Mouse (Mus musculus) stomach, embryonic 14.5 days (tissue): ENCODE data around the gene Ly9. TPM values are rescaled to one million over a fixed set of nuclear protein-coding genes. Genes with fewer than 3 reads are reported as not detected.

Experiments
- ATAC-seq: fragments of 200-750 bp; cut with Nextera tagmentation; 2 replicates; pipeline ENCODE4 v1.8.0; 2017; ENCODE audit warnings: low read depth, moderate TSS enrichment; ENCODE audit not compliant: insufficient number of reproducible peaks, insufficient read depth, low FRiP score
- H3K27ac ChIP-seq: fragments of 300-500 bp; sonication (generic); 2 replicates; pipeline ENCODE4 v1.5.1; 2014; ENCODE audit warnings: mild to moderate bottlenecking, low read length, moderate library complexity, mixed read lengths
- H3K27me3 ChIP-seq: fragments of 300-500 bp; sonication (generic); 2 replicates; pipeline ENCODE4 v1.6.1; 2014; ENCODE audit warnings: low read length, control low read depth, mixed read lengths; ENCODE audit not compliant: control insufficient read depth, insufficient read depth
- H3K36me3 ChIP-seq: fragments of 300-500 bp; sonication (generic); 2 replicates; pipeline ENCODE4 v1.6.1; 2014; ENCODE audit warnings: mild to moderate bottlenecking, control low read depth, low read length, moderate library complexity, mixed read lengths; ENCODE audit not compliant: control insufficient read depth, insufficient read depth
- H3K4me1 ChIP-seq: fragments of 300-500 bp; sonication (generic); 2 replicates; pipeline ENCODE4 v1.6.1; 2014; ENCODE audit warnings: low read length, control low read depth, mixed read lengths; ENCODE audit not compliant: control insufficient read depth, insufficient read depth
- H3K4me2 ChIP-seq: fragments of 300-500 bp; sonication (generic); replicated peaks from 2 replicates; pipeline ENCODE4 v1.6.1; 2014; ENCODE audit warnings: low read depth, low read length, control low read depth
- H3K4me3 ChIP-seq: fragments of 300-500 bp; sonication (generic); 2 replicates; pipeline ENCODE4 v1.5.1; 2014; ENCODE audit warnings: low read depth, low read length, control low read depth
- H3K9ac ChIP-seq: fragments of 300-500 bp; sonication (generic); replicated peaks from 2 replicates; pipeline ENCODE4 v1.6.1; 2014; ENCODE audit warnings: low read depth, mild to moderate bottlenecking, control low read depth, low read length, moderate library complexity, mixed read lengths
- H3K9me3 ChIP-seq: fragments of 300-500 bp; sonication (generic); 2 replicates; pipeline ENCODE4 v1.6.1; 2016; ENCODE audit warnings: low read depth, low read length, control low read depth; ENCODE audit not compliant: control insufficient read depth
- WGBS: fragments of 180-500 bp; shearing (Covaris S2); extraction: QIAGEN DNeasy Blood & Tissue Kit; methylation state at CpG from one replicate; pipeline ENCODE4 v1.1.7; 2014; 5-methylcytosine and 5-hydroxymethylcytosine counted together
- polyA plus RNA-seq: library from polyadenylated mRNA; unstranded; fragments of >200 nt; fragmentation: Nextera tagmentation; extraction: Ambion mirVana; gene quantifications from 2 replicates; pipeline ENCODE4 v1.2.1, GENCODE M21; 2014

Ly9 gene
- polyA plus RNA-seq, 1 experiment from 2014 or later: not detected

DNA sequence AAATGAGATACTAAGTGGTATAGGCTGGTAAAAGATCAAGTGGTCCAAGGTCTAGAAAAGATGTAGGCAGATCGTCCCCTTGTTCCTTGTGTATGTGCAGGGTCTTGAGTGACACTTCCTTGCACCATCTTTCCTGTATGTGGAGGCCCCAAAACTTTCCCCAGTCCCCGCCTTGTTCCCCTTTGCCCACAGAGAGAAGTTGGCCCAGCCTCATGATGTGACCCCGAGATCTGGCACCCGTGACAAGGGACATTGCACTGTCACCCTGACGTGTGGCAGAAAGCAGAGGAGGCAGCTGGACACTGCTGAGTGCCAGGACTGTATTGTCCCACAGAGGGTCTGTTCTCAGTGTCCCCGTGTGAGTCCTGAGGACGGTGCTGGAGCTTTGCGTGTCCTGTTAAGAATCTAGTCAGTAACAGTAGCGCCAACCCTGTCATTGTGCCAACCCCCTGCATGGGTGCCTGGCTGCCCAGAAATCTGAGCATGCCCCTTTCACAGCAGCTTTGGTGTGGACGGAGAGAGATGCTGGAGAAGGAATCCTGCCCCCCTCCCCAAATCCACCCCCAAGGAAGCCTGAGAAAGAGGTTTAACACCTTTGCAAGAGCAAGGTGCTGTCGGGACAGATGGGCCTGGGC lies 9.8 kb upstream of the Ly9 start:
- H3K36me3 ChIP-seq: no peaks in the 10 kb centered on the region
- no peaks in the 10 kb centered on the region for H3K9me3 ChIP-seq
- H3K27me3 ChIP-seq: no peaks in the 10 kb centered on the region
- H3K27ac ChIP-seq: no peak overlapping the region
- no peak overlapping the region for H3K9ac ChIP-seq
- 77% methylated on average over 11 of the region's 11 CpGs for WGBS
- ATAC-seq: no peak
- no peak overlapping the region for H3K4me3 ChIP-seq
- no peaks in the 10 kb centered on the region for H3K4me1 ChIP-seq
- H3K4me2 ChIP-seq: no peak overlapping the region

DNA sequence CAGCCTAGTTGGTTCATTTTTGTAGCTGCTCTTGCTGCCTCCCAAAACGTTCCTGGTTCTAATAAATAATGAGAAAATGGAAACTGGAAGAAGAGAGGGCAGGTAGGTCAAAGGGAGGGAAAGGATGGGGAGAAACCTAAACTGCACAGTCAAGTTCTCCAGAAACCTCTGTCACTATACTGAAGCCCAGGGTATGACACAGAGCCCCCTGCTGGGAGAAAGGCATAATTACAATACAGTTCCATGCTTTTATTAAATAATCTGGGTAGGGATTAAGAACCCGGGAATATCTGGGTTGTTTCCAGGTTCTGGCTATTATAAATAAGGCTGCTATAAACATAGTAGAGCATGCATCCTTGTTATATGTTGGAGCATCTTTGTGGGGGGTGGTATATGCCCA lies 6.8 kb upstream of the Ly9 start:
- no peaks in the 10 kb centered on the region for H3K36me3 ChIP-seq
- H3K4me1 ChIP-seq: no peaks in the 10 kb centered on the region
- no peaks in the 10 kb centered on the region for H3K27me3 ChIP-seq
- H3K4me2 ChIP-seq: no peak overlapping the region
- no peak overlapping the region for H3K27ac ChIP-seq
- ATAC-seq: no peak
- H3K9ac ChIP-seq: no peak overlapping the region
- 35% methylated on average over 2 of the region's 2 CpGs for WGBS
- H3K4me3 ChIP-seq: no peak overlapping the region
- no peaks in the 10 kb centered on the region for H3K9me3 ChIP-seq

GRCm38 (mm10) chr1:171610781-171611180 lies 3.6 kb upstream of the Ly9 start:
- H3K27me3 ChIP-seq: no peaks in the 10 kb centered on the region
- ATAC-seq: no peak
- 22% methylated on average over 1 of the region's 1 CpGs for WGBS

DNA sequence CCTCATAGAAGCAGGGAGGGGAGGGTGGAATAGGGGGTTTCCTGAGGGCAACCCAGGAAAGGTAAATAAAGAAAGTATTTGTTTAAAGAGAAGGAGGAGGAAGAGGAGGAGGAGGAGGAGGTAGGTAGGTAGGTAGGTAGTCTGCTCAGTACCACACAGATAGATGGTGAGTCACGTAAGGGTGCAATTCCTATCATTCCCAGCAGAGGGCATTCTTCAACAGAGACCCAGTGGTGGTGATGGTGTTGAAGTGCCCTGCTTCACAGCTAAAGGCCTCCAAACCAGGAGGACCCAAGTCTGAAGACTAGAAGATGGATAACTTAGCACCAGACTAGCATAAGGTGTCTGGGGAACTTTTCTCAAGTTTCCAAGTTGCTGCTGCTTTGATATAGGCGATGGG lies 2.8 kb upstream of the Ly9 start:
- Histone ChIP-seq H3K4me2 (no peak overlapping the region), H3K27me3 (no peaks in the 10 kb centered on the region), H3K9me3 (no peaks in the 10 kb centered on the region), H3K27ac (no peak overlapping the region), H3K36me3 (no peaks in the 10 kb centered on the region), H3K4me3 (no peak overlapping the region), H3K9ac (no peak overlapping the region), H3K4me1 (no peaks in the 10 kb centered on the region)
- WGBS: 78% methylated on average over 2 of the region's 2 CpGs
- no peak for ATAC-seq

More at GRCm38 (mm10) chr1:171610781-171611180, 3.6 kb upstream of the Ly9 start:
- Histone ChIP-seq H3K9me3 (no peaks in the 10 kb centered on the region), H3K9ac (no peak overlapping the region), H3K27ac (no peak overlapping the region), H3K4me2 (no peak overlapping the region), H3K36me3 (no peaks in the 10 kb centered on the region), H3K4me1 (no peaks in the 10 kb centered on the region), H3K4me3 (no peak overlapping the region)

DNA sequence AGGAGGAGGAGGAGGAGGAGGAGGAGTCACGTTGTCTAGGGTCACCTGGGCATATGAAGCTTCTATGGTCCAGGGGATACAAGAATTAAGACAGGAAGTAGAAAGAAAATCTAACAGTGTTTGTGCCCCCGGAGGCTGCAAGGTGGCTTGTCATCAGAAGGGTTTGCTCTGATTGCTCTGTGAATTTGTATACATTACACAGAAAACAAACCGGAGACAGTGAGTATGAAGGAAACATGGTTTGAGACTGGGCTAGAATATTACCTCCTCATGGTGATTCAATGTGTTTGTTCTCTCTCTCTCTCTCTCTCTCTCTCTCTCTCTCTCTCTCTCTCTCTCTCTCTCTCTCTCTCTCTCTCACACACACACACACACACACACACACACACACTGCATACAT lies 554 bp downstream of the Ly9 start:
- no peak overlapping the region for H3K4me3 ChIP-seq
- no peak overlapping the region for H3K27ac ChIP-seq
- 71% methylated on average over 3 of the region's 3 CpGs for WGBS
- no peaks in the 10 kb centered on the region for H3K9me3 ChIP-seq
- no peaks in the 10 kb centered on the region for H3K36me3 ChIP-seq
- no peaks in the 10 kb centered on the region for H3K4me1 ChIP-seq
- H3K9ac ChIP-seq: no peak overlapping the region
- no peak overlapping the region for H3K4me2 ChIP-seq
- no peaks in the 10 kb centered on the region for H3K27me3 ChIP-seq
- no peak for ATAC-seq

DNA sequence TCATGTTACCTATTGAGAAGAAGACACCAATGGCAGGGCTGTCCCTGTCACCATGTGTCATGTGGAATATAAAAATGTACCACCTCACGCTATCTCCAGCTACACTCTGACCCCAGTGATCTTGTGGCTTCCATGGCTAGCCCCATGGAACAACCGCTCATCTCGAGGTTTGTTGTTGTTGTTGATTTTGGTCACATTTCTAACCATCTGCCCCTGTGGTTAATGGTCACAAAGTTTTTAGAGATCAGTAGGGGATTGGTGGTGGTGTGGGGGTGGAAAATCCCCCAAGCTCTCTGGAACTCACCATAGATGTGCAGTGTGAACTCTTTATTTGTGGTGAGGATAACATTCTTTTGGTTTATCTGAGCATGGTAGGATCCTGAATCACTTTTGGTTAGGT lies 2.5 kb downstream of the Ly9 start:
- Histone ChIP-seq H3K27ac (no peak overlapping the region), H3K36me3 (no peaks in the 10 kb centered on the region), H3K4me3 (no peak overlapping the region), H3K9me3 (no peaks in the 10 kb centered on the region), H3K4me2 (no peak overlapping the region), H3K9ac (no peak overlapping the region), H3K27me3 (no peaks in the 10 kb centered on the region), H3K4me1 (no peaks in the 10 kb centered on the region)
- 75% methylated on average over 3 of the region's 3 CpGs for WGBS
- no peak for ATAC-seq

GRCm38 (mm10) chr1:171584584-171584983 lies 22.6 kb downstream of the Ly9 start:
- Histone ChIP-seq H3K9me3 (no peaks in the 10 kb centered on the region), H3K27me3 (no peaks in the 10 kb centered on the region), H3K9ac (no peak overlapping the region), H3K27ac (no peak overlapping the region), H3K4me1 (no peaks in the 10 kb centered on the region), H3K4me3 (no peak overlapping the region), H3K4me2 (no peak overlapping the region), H3K36me3 (no peaks in the 10 kb centered on the region)
- ATAC-seq: no peak
- WGBS: 81% methylated on average over 2 of the region's 2 CpGs

DNA sequence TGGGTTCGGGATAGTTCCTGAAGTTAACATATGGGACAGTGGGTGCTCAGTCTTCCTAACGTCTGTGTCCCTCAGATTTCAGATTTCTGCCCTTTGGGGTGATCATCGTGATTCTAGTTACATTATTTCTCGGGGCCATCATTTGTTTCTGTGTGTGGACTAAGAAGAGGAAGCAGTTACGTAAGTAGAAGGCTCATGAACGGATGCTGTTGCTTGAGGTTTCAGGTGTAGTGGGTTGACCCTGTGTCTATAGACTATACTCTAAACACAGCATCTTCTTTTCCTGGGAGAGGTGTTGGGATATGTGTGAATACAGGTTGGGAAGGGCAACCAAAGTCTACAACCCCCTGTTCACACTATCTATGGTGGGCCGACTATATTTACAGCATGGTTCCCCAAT lies 30.0 kb downstream of the Ly9 start:
- Histone ChIP-seq H3K9me3 (no peaks in the 10 kb centered on the region), H3K4me1 (no peaks in the 10 kb centered on the region), H3K27ac (no peak overlapping the region), H3K36me3 (no peaks in the 10 kb centered on the region), H3K27me3 (no peaks in the 10 kb centered on the region), H3K4me3 (no peak overlapping the region), H3K4me2 (no peak overlapping the region), H3K9ac (no peak overlapping the region)
- WGBS: 84% methylated on average over 7 of the region's 7 CpGs
- ATAC-seq: no peak

GRCm38 (mm10) chr1:171568436-171568835 lies 38.8 kb downstream of the Ly9 start:
- Histone ChIP-seq H3K9me3 (no peaks in the 10 kb centered on the region), H3K4me3 (no peak overlapping the region), H3K4me2 (no peak overlapping the region), H3K27me3 (no peaks in the 10 kb centered on the region), H3K36me3 (no peaks in the 10 kb centered on the region), H3K9ac (no peak overlapping the region), H3K27ac (no peak overlapping the region), H3K4me1 (no peaks in the 10 kb centered on the region)
- no peak for ATAC-seq
- WGBS: 60% methylated on average over 2 of the region's 2 CpGs
